Mouse (Mus musculus) cerebellum, adult 2 months (tissue): ENCODE data around the gene Tas1r2.

Experiments used
- CTCF ChIP-seq: fragments of 200-500 bp; IDR thresholded peaks from 2 replicates; pipeline ENCODE4 v1.5.1; 2011; ENCODE audit warnings: low read depth, mild to moderate bottlenecking, control low read depth, low read length, moderate library complexity, borderline replicate concordance; ENCODE audit not compliant: insufficient read depth
- POLR2A ChIP-seq: fragments of 200-500 bp; IDR thresholded peaks from 2 replicates; pipeline ENCODE4 v1.6.1; 2011; ENCODE audit warnings: low read length, control low read depth, borderline replicate concordance; ENCODE audit not compliant: insufficient read depth

GRCm38 (mm10) chr4:139697755-139698154 is 44.4 kb downstream of the Tas1r2 start:
- TF ChIP-seq CTCF (no peak), POLR2A (no peak)
